Mouse (Mus musculus): ENCODE data around the gene Sspo.

DNA sequence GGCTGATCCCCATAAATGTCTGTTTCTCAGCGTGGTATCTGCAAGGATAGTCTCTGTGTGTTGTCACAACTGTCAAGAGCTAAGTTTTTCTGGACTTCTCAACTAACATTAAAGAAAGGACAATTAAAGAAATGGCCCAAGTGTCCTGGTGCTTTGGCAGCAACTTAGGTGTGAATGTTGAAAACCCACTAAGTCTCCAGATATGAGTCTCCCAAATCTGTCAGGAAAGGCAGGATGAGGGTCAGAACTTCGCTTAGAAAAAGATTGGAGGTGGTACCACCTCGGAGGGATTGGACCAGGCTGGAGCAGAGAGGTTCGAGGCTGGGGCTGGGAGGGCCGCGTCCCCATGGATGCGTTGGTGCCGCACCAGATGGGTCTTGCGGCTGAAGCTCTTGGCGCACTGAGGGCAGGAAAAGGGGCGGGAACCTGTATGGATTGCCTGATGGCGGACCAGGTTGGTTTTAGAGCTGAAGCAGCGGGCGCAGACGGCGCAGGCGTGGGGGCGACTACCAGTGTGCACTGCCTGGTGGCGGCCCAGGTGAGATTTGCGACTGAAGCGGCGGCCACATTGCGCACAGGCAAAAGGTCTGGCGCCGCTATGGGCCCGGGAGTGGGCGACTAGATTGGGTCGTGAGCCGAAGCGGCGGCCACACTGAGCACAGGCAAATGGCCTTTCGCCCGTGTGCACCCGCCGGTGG is 10.2 kb upstream of the Sspo start:
- no peak for TF ChIP-seq CTCF (conservative IDR thresholded peaks at IDR 0.05; ENCODE audit: low read length)
- TF ChIP-seq NANOG (IDR thresholded peaks at IDR 0.05; ENCODE audit: borderline replicate concordance, low read length) = no peak
- TF ChIP-seq POU5F1 (IDR thresholded peaks at IDR 0.05; ENCODE audit: borderline replicate concordance, low read length) = no peak

All from E14TG2a.4 (cell line).